Mouse (Mus musculus): ENCODE results near the gene Zfp969. TPM values are rescaled to one million over a fixed set of nuclear protein-coding genes. Genes with fewer than 3 reads are reported as not detected.

Gene Zfp969
- not detected for polyA plus RNA-seq (2017; shearing (Covaris generic))

DNA sequence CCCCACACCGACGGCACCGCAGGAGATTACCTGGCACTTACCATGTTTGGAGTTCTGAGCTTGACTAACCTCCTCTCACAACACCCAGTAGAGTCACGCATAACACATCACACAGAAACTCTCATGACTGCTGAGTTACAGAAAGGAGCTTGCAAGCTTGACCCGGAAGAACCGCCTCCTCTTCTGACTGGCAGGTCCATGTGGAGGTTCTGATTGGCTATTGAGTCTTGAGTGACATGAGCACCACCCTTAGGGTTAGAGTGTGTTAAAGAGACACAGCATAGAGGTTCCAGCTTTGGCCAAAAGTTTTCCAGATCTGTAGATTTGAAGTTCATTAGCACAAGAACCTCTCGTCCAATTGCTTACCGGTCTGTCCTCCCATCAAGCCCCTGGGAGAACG is at the start of gene Zfp969:
Zfp969 (minus strand) TSS at position 101 of the 400 bp plus-strand sequence.

DNA sequence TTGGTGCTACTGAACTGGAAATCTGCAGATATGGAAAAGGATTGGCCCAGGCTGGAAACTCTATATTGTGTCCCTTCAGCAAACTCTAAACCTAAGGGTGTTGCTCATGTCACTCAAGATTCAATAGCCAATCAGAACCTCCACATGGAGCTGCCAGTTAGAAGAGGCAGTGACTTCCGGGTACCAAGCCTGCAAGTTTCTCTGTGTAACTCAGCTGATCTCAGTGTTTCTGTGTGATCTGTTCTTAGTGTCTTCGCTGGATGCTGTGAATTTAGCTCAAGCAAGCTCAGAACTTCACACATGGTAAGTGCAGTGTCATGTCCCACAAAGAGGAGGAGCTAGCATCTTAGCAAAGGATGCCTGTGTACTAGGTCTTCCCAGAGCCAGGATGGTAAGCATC is 37.8 kb upstream of the Zfp969 start, which contains the start of gene Gm2007:
Gm2007 (plus strand) TSS at position 301 of the 400 bp plus-strand sequence.

DNA sequence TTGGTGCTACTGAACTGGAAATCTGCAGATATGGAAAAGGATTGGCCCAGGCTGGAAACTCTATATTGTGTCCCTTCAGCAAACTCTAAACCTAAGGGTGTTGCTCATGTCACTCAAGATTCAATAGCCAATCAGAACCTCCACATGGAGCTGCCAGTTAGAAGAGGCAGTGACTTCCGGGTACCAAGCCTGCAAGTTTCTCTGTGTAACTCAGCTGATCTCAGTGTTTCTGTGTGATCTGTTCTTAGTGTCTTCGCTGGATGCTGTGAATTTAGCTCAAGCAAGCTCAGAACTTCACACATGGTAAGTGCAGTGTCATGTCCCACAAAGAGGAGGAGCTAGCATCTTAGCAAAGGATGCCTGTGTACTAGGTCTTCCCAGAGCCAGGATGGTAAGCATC is 59.8 kb downstream of the Zfp969 start, which contains the start of gene Gm11007:
Gm11007 (plus strand) TSS at position 301 of the 400 bp plus-strand sequence.

Other genes with a start within 250 kb of the Zfp969 start
- 4.9 TPM for gene Zfp965, start 233.7 kb downstream of the Zfp969 start, polyA plus RNA-seq (2017; shearing (Covaris generic))
- 4.4 TPM for gene Gm11007, start 59.7 kb downstream of the Zfp969 start, polyA plus RNA-seq (2017; shearing (Covaris generic))
- 4.4 TPM for gene Gm2007, start 37.9 kb upstream of the Zfp969 start, polyA plus RNA-seq (2017; shearing (Covaris generic))
- not detected for gene Gm14288, start 97.4 kb upstream of the Zfp969 start, polyA plus RNA-seq (2017; shearing (Covaris generic))
- 2.5 TPM for gene Gm6710, start 165.6 kb upstream of the Zfp969 start, polyA plus RNA-seq (2017; shearing (Covaris generic))
- gene Zfp966, start 227.5 kb upstream of the Zfp969 start, polyA plus RNA-seq (2017; shearing (Covaris generic)): 1.1 TPM